Mouse (Mus musculus): ENCODE results near the gene Mmp14. TPM values are rescaled to one million over a fixed set of nuclear protein-coding genes. Genes with fewer than 3 reads are reported as not detected.

Mmp14 gene
- polyA plus RNA-seq, 1 experiment = 15.9 TPM

DNA sequence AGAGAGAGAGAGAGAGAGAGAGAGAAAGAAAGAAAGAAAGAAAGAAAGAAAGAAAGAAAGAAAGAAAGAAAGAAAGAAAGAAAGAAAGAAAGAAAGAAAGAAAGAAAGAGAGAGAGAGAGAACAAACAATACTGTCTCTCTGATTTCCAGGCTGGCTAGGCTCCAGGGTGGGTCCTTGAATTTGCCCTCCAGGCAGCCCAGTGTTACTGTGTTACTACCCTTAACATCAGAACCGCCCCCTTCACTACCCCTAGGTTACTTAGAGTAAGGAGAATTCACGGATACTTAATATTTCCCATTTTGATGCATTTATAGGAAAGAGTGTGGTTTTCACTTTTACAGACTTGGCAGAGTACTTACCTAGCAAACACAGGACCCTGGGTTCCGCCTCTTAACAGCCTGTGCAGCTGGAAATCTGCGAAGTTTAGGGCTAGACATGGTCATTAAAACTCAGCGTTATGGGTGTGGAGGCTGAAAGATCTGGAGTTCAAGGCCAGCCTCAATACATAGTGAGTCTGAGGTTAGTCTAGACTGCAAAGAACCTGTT lies 15.1 kb upstream of the Mmp14 start:
- no peak overlapping the region for H3K27ac ChIP-seq (ENCODE audit: insufficient read depth, low read length)
- 54% methylated on average over 5 of the region's 5 CpGs for WGBS

DNA sequence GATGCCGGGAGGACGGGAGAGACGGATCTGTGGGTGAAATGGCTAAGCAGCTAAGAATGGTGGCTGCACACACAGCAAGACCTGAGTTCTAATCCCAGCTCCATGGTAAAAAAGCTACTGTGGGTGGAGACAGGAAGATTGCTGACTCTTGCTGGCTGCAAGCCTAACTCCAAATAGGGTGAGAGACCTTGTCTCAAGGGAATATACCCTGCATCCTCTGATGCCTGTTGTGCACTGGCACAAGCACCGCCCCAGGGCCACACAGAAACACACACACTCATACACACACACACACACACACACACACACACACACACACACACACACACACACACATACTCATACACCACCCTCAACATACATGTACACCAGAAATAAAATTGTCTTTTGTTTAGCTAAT lies 14.6 kb upstream of the Mmp14 start:
- Histone ChIP-seq H3K4me3 (replicated peaks; ENCODE audit: insufficient read depth, low read depth, low read length) (no peak overlapping the region), H3K27me3 (ENCODE audit: control insufficient read depth, insufficient read depth, low read length) (no peaks in the 10 kb centered on the region; the same call in 1 of the 2 replicates), H3K4me1 (ENCODE audit: control insufficient read depth, insufficient read depth, low read length) (no peaks in the 10 kb centered on the region), H3K27ac (ENCODE audit: insufficient read depth, low read length) (no peak overlapping the region)
- no peak for DNase-seq
- 73% methylated on average over 4 of the region's 4 CpGs for WGBS
- TF ChIP-seq CTCF (IDR thresholded peaks at IDR 0.05; ENCODE audit: borderline replicate concordance, insufficient read depth, low read depth, low read length) (no peak), POLR2A (IDR thresholded peaks at IDR 0.05; ENCODE audit: borderline replicate concordance, insufficient read depth, low read length) (no peak)

More for the DNA sequence above, 15.1 kb upstream of the Mmp14 start:
- DNase-seq = no peak
- Histone ChIP-seq H3K4me3 (replicated peaks; ENCODE audit: insufficient read depth, low read depth, low read length) (no peak overlapping the region), H3K27me3 (ENCODE audit: control insufficient read depth, insufficient read depth, low read length) (no peaks in the 10 kb centered on the region; the same call in 1 of the 2 replicates), H3K4me1 (ENCODE audit: control insufficient read depth, insufficient read depth, low read length) (no peaks in the 10 kb centered on the region)
- no peak for TF ChIP-seq POLR2A (IDR thresholded peaks at IDR 0.05; ENCODE audit: borderline replicate concordance, insufficient read depth, low read length)
- TF ChIP-seq CTCF (IDR thresholded peaks at IDR 0.05; ENCODE audit: borderline replicate concordance, insufficient read depth, low read depth, low read length) = no peak

DNA sequence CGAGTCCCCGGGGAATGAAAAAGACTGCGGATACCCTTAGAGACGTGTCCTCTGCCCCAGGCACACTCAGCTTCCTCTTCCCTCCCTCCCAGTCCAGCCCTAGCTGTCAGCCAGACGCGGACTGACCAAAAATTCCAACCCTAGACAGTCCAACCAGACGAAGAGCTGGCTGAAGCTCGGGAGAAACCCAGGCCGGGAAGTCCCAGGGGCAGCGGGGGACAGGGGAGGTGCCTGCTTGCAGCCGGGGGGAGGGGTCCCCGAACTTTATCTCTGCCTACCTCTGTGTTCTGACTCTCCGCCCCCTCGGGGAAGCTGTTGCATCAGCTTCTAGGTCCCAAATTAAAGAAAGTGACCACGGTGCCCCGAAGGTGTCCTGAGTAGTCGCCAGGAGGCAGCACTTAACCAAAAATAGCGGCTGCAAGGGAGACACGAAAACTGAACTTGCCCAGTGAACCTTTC lies 13.8 kb upstream of the Mmp14 start, which contains the start of gene Slc7a7:
Gene Slc7a7, minus strand, starts transcription at position 158 of the 459 bp plus-strand sequence.
- no peak within 1 kb of the TSS for H3K27ac ChIP-seq (ENCODE audit: insufficient read depth, low read length)
- no peaks in the 10 kb centered on the region; the same call in 1 of the 2 replicates for H3K27me3 ChIP-seq (ENCODE audit: control insufficient read depth, insufficient read depth, low read length)
- WGBS = 11% methylated on average over 19 of the region's 19 CpGs
- no peaks in the 10 kb centered on the region for H3K4me1 ChIP-seq (ENCODE audit: control insufficient read depth, insufficient read depth, low read length)
- DNase-seq = no peak
- TF ChIP-seq CTCF (IDR thresholded peaks at IDR 0.05; ENCODE audit: borderline replicate concordance, insufficient read depth, low read depth, low read length) (no peak), POLR2A (IDR thresholded peaks at IDR 0.05; ENCODE audit: borderline replicate concordance, insufficient read depth, low read length) (no peak)
- no peak within 1 kb of the TSS for H3K4me3 ChIP-seq (replicated peaks; ENCODE audit: insufficient read depth, low read depth, low read length)

DNA sequence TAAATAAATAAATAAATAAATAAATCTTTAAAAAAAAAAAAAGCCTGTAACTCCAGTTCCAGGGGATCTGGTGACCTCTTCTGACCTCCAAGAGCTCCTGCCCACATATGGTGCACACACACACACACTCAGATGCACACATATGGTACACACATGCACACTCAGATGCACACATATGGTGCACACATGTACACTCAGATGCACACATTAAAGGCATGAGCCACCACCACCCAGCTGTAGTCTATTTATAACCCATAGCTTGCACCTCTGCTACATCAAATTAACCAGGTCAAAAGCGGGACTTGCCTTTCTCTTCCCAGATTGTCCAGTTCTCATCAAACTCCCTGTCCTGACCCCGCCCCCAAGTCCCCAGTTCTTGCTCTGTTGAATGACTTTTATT lies 10.4 kb upstream of the Mmp14 start:
- H3K27me3 ChIP-seq (ENCODE audit: control insufficient read depth, insufficient read depth, low read length) = no peaks in the 10 kb centered on the region; the same call in 1 of the 2 replicates
- H3K27ac ChIP-seq (ENCODE audit: insufficient read depth, low read length) = no peak overlapping the region
- TF ChIP-seq CTCF (IDR thresholded peaks at IDR 0.05; ENCODE audit: borderline replicate concordance, insufficient read depth, low read depth, low read length) (no peak), POLR2A (IDR thresholded peaks at IDR 0.05; ENCODE audit: borderline replicate concordance, insufficient read depth, low read length) (no peak)
- peaks cover under 1% of the 10 kb centered on the region; the same call in 1 of the 2 replicates for H3K4me1 ChIP-seq (ENCODE audit: control insufficient read depth, insufficient read depth, low read length)
- DNase-seq = no peak
- WGBS = 66% methylated on average over 2 of the region's 2 CpGs
- no peak overlapping the region for H3K4me3 ChIP-seq (replicated peaks; ENCODE audit: insufficient read depth, low read depth, low read length)

DNA sequence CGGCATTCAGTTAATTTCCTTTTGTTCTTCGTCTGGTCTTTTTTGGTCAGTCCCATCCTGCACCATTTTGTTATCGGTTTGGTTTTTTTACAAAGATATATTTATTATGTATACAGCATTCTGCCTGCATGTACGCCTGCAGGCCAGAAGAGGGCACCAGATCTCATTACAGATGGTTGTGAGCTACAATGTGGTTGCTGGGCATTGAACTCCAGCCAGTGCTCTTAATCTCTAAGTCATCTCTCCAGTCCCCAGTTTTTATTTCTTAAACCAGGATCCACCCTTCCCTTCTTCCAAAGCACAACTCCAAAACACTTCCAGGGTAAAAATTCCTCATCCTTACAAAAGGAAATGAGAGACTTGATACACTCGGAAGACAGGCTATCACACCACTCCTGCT lies 8.0 kb upstream of the Mmp14 start:
- 56% methylated on average over 5 of the region's 5 CpGs for WGBS
- no peak overlapping the region for H3K4me3 ChIP-seq (replicated peaks; ENCODE audit: insufficient read depth, low read depth, low read length)
- DNase-seq = no peak
- TF ChIP-seq POLR2A (IDR thresholded peaks at IDR 0.05; ENCODE audit: borderline replicate concordance, insufficient read depth, low read length) (no peak), CTCF (IDR thresholded peaks at IDR 0.05; ENCODE audit: borderline replicate concordance, insufficient read depth, low read depth, low read length) (peak; percentile 34; the same call in 1 of the 2 replicates)
- peaks cover 3% of the 10 kb centered on the region; the same call in 1 of the 2 replicates for H3K4me1 ChIP-seq (ENCODE audit: control insufficient read depth, insufficient read depth, low read length)
- H3K27ac ChIP-seq (ENCODE audit: insufficient read depth, low read length) = no peak overlapping the region
- H3K27me3 ChIP-seq (ENCODE audit: control insufficient read depth, insufficient read depth, low read length) = no peaks in the 10 kb centered on the region

DNA sequence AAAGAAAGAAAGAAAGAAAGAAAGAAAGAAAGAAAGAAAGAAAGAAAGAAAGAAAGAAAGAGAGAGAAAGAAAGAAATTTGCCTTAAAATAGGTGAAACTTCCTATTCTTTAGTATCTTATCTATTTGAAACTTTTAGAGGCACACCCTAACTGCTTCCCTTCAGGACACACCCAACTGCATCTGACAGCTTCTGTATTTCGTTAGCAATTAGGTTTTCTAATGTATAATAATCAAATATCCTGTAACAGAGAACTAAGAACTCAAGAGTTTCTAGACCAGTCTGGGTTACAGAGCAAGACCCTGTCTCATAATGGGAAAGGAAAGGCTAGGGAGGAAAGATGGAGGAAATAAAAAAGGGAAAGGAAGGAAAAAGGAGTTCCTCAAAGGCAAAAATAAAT lies 6.8 kb upstream of the Mmp14 start:
- no peak overlapping the region for H3K4me3 ChIP-seq (replicated peaks; ENCODE audit: insufficient read depth, low read depth, low read length)
- no peak for DNase-seq
- H3K4me1 ChIP-seq (ENCODE audit: control insufficient read depth, insufficient read depth, low read length) = peaks cover 3% of the 10 kb centered on the region; the same call in 1 of the 2 replicates
- WGBS = 91% methylated on average over 1 of the region's 1 CpGs
- TF ChIP-seq POLR2A (IDR thresholded peaks at IDR 0.05; ENCODE audit: borderline replicate concordance, insufficient read depth, low read length) (no peak), CTCF (IDR thresholded peaks at IDR 0.05; ENCODE audit: borderline replicate concordance, insufficient read depth, low read depth, low read length) (no peak)
- H3K27me3 ChIP-seq (ENCODE audit: control insufficient read depth, insufficient read depth, low read length) = no peaks in the 10 kb centered on the region
- no peak overlapping the region for H3K27ac ChIP-seq (ENCODE audit: insufficient read depth, low read length)

DNA sequence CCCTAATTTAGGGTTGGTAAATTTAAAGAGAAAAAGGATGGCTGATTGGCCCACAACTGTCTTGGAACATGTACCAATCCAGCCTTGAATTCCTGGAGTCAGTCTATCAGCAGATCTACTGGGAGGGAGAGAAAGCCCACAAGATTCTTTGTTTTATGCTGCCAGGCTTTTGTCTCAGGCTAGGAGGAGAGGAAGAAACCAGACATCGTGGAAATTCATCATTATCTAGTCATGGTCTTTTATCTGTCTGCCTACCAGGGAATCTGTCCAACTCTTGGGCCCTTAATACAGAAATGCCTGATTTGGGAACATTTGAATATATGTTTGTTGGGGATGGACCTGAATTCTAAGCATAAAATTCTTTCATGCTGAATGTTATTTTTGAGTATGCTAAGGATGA lies 5.9 kb upstream of the Mmp14 start:
- H3K27ac ChIP-seq (ENCODE audit: insufficient read depth, low read length) = no peak overlapping the region
- WGBS = 78% methylated on average over 1 of the region's 1 CpGs
- no peaks in the 10 kb centered on the region for H3K27me3 ChIP-seq (ENCODE audit: control insufficient read depth, insufficient read depth, low read length)
- no peak for DNase-seq
- H3K4me3 ChIP-seq (replicated peaks; ENCODE audit: insufficient read depth, low read depth, low read length) = no peak overlapping the region
- no peak for TF ChIP-seq CTCF (IDR thresholded peaks at IDR 0.05; ENCODE audit: borderline replicate concordance, insufficient read depth, low read depth, low read length)
- no peak for TF ChIP-seq POLR2A (IDR thresholded peaks at IDR 0.05; ENCODE audit: borderline replicate concordance, insufficient read depth, low read length)
- peaks cover 3% of the 10 kb centered on the region; the same call in 1 of the 2 replicates for H3K4me1 ChIP-seq (ENCODE audit: control insufficient read depth, insufficient read depth, low read length)

All from cerebellum, adult 2 months (tissue).